Mouse (Mus musculus) cerebellum, adult 9-11 months (tissue): ENCODE measurements around the gene Cebpb.
A peak's percentile ranks its signal among the peaks of the same experiment; 100 is the strongest.
"Not testable (repeated sequence)": the region's sequence is repeated elsewhere in the genome, so short reads cannot be mapped to it uniquely, and the experiment has no call there.

Experiments
- DNase-seq: peaks from one replicate; pipeline ENCODE4 v3.0.0; 2022

Gene Cebpb

DNA sequence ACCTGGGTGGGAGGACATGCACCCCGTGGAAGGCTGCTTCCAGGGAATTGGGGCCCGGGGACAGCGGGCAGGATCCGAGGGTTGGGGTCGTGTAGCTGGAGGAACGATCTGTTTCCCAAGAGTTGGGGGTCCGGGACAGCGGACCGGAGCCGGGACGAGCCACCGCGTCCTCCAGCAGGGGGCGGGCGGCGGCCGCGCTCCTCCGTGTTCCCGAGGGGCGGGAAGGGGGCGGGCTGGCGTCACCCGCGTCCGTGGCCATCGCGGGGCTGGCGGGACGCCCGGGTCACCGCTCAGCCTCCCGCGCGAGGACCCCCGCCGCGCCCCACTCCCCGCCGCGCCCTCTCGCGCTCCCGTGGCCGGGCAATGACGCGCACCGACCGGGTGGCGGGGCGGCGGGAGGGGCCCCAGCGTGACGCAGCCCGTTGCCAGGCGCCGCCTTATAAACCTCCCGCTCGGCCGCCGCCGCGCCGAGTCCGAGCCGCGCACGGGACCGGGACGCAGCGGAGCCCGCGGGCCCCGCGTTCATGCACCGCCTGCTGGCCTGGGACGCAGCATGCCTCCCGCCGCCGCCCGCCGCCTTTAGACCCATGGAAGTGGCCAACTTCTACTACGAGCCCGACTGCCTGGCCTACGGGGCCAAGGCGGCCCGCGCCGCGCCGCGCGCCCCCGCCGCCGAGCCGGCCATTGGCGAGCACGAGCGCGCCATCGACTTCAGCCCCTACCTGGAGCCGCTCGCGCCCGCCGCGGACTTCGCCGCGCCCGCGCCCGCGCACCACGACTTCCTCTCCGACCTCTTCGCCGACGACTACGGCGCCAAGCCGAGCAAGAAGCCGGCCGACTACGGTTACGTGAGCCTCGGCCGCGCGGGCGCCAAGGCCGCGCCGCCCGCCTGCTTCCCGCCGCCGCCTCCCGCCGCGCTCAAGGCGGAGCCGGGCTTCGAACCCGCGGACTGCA lies at the start of gene Cebpb:
Cebpb (plus strand) TSS at position 418 of the 954 bp plus-strand sequence.
- DNase-seq, result peak; percentile 73

DNA sequence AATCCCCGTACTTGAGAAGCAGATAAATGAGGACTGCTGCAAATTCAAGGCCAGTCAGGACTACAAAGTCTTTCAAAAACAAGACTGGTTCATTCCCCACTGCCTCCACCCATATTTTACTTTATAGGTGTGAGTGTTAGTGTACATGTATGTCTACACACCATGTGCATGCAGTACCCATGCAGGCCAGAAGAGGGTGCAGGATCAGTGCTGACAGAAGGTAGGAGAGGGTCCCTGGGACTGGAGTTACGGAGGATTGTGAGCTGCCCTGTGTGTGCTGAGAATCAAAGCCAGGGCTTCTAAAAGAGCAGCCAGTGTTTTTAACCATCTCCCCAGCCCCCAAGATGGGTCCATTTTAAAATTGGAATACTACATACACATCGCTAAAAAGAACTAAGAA lies 48.4 kb upstream of the Cebpb start:
- no peak for DNase-seq

DNA sequence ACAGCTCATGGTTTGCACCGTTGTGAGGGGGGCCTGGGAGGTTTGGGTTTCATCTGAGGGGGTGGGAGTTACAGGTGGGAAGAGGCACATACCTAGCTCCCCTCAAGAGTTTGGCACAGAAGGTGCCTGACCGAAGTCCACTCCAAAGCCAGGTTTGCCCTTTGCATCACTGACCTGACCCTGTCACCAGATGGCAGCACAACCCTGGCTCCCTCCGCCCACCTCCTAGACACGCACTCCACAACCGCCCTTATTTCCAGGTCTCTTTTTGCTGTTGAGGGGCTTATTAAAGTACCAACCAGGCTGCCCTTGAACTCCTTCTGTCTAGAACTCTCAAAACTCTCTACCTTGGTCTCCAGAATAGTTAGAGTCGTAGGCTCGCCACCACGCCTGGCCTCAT lies 47.4 kb upstream of the Cebpb start:
- no peak for DNase-seq

DNA sequence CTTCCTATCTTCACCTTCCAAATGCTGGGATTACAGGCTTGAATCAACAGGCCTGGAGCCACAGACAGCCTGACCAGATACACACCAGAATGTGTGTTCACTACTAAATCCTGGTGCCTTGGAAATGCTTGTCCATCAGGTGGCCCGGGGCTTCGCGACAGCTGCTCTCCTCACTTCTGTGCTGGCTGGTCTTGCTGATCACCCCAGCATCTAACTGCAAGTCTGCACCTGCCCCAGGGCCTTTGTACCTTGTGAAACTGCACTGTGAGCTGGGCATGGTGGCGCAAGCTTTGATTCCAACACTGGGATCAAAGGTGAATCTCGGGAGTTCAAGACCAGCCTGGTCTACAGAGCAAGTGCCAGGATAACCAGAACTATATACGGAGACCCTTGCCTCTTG lies 46.6 kb upstream of the Cebpb start:
- DNase-seq, result no peak

DNA sequence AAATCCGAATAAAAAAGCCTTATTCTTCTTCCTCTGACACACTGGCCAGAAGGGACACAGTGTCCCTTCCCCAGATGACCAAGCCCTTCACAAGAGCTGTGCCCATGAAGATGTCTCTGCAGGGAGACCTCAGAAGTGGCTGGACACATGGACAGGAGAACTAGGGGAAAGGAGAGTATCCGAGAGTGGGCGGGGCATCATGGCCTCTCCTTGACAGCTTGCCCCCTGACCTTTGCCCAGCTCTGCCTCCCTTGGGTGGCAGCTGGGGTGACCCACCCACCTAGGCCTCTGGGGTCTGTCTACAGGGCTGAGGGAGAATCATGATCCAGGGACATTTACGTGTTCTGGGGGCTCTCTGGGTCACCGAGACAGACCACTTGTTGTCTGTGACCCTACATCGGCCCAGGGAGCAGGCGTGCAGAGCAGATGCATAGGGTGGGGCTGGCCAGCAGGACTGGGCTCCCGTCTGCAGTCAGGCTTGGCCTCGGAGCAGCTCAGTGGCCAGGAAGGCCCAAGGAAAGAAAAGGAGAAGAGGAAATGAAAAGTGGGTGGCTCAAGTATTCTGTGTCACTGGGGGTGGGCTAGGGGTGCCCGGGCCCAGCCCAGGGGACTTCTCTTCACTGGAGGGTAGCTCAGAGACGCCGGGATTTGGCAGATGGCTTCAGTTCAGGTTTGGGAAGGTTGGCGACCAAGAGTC lies 45.2 kb upstream of the Cebpb start:
- DNase-seq, result not testable (repeated sequence)

DNA sequence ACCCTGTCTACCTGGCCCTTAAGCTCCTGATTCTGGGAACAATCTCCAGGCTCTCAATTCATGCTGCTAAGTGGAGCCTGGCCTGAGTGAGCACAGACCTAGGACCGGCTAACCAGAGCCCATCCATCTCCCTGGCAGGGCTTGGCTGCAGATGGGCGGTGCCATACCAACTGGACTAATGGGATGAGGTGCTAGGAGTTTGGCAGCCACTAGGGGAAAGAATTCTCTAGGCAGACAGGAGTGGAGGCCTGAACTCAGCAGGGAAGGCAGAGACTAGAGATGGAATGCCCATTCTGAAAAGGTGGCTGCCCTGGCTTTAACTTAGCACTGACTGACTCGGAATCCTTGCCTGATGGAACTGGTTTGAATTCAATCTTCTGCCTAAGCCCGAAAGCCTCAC lies 42.3 kb upstream of the Cebpb start:
- no peak for DNase-seq

DNA sequence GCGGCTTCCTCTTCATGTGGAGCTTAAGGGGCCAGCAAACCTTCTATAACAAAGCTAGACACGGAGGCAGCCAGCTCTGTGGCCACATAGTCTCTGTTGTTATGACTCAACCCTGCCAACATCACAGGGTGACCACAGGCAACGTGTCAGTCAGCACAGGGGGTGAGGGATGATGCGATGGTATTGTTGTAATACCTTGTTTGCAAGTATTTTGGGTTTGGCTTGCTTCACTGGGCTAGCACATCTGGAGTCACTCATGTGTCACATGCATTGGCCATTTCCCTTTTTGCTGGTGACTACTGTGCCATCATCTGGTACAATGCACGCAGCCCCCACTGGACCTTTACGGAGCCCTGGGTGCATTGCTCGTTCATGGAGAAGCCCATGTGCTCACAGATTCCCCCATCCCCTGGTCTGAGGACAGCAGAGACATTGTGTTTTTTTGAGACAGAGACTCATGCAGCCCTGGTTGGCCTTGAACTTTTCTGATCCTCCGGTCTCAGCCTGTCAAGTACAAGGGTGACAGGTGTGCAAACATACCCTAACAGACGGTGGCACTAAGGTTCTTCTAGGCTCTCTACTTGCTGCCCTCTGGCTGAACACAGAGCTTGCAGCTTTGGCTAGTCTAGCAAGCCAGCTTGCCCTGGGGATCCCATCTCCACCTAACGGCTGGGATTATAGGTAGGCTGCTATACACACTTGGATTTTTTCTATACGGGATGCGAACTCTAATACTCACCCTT lies 39.3 kb upstream of the Cebpb start:
- DNase-seq, result no peak

DNA sequence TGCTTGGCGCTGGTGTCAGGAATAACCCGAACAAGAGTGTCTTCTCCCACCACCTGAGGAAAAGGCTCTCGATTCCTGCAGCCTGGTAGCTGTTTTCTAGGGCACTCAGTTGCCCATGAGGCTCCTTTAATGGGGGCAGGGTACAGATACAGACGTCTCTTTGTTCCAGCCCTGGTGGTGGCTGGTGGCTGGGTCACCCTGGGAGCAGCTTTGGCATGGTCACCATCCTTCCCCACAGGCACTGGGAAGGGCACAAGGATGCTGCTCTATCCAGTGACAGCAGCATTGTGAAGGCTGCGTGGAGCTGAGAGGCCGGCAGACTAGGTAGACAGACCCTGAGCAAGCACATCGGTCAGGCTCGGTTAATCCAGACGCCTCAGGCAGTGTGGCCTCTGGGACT lies 37.1 kb upstream of the Cebpb start:
- DNase-seq, result peak; percentile 51

DNA sequence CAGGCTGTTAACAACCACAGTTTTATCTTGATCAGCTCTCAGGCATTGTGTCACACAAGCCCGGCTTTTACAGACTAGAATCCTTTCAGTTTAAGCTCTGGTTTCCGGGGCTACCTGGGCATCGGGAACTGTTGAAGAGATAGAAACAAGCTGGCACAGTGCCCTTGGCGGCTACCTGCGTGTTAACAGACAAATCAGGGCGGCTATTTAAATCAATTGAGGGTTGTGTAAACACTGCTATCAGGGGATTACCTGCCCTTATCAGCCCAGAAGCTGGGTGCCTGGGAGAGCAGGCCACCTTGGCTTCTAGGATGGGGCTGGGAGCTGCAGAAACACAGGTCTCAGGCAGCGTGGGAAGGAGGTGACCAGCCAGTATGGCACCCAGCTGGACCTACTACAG lies 36.0 kb upstream of the Cebpb start:
- no peak for DNase-seq

DNA sequence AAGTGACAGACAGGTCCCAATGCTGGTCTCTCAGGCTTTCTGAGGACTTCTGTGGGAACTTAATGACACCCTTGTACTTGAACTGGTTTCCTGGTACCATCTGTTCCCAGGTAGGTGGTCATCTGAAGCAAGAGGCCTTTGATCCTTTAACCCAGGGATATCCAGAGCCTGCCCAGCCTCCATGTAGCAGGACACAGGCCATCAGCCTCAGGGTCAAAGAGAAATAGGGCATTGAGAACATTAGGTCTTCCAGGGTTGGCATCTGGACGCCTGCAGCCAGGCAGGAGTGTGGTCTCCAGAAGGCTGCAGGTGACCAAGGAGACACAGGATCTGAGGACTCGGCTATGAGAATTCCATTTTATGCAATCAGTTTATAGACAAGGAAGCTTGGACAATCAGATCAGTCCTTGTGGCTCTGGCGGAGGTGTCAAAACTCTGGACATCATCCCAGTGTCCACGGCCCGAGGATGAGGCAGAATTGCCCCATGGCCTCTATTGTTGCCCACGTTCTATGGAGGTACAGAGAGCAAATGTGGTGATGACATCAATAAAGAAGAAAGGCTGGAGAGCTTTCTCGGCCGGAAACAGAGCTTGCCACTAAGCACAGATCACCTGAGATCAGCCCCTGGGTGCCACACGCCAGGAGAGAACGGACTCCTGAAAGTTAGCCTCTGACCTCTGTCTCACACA lies 33.7 kb upstream of the Cebpb start:
- no peak for DNase-seq

DNA sequence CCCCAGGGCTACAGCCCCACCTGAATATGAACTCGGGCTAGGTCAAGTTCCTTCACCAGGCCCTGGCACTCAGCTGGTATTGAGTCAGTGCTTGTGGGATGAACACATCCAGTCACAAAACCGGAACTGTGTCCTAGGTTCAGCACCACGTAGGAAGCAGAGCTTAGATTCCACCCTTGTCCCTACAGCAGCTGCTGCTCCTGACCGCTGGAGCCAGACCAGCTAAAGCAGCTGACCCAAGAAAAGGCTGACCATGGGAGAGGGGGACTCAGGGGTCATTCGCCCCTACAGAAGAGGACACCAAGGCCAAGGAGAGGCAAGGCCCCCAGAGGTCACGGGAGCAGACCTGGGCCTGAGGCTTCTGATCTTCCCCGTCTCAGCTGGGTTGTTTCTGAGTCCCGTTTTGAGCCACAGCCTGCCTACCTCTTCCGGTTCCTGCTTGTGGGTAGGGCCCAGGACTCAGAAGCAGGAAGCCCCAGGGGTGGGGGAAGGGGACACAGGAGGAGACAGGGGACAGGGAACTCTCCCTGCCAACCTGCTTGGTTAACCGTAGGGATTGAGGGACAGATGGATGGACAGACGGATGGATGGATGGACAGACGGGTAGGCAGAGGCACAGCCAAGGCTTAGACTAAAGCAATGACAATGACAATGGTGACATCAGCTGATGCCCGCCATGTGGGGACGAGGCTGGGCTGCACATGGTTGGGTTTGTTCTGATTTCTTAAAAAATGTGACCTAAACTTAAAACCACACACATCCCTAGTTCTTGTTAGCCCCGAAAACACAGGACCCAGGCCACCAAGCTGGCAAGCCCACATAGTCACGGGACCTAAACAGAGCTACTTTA lies 31.9 kb upstream of the Cebpb start:
- no peak for DNase-seq

DNA sequence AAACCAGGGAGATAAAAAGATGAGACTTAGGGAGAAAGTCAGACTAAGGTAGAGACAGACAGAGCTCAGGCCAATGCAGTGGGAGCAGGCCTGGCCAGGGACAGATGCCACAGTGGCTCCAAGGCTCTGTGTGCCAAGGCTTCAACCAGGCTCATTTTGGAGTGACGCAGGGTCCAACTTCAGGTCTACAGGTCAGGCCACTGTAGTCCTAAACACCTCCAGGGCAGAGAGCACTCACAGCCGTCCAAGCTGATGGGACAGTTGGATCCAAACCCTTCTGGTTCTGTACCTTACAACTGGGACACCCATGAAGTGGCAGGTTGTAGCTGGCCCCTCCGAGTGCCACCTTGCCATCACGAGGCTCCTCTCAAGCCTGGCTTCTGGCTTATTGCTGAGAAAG lies 30.7 kb upstream of the Cebpb start:
- peak; percentile 19 for DNase-seq

DNA sequence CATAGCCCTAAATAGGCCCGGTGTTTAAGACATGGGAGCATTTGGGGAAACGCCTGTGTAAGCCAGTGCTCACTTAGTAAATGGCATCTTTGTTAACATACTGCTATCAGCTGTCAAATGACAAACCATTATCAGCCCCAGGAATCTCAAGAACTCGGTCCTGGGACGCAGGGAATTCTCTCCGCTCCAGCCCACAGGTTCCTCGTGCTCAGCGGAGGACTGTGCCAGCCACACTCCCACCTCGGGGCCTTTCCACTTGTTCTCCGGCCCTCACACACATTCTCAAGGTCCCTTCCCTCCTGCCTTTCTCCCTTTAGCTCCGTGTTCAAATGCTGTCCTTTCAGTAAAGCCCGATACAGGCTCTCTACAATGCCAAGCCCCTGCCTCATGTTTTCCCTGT lies 30.0 kb upstream of the Cebpb start:
- no peak for DNase-seq

DNA sequence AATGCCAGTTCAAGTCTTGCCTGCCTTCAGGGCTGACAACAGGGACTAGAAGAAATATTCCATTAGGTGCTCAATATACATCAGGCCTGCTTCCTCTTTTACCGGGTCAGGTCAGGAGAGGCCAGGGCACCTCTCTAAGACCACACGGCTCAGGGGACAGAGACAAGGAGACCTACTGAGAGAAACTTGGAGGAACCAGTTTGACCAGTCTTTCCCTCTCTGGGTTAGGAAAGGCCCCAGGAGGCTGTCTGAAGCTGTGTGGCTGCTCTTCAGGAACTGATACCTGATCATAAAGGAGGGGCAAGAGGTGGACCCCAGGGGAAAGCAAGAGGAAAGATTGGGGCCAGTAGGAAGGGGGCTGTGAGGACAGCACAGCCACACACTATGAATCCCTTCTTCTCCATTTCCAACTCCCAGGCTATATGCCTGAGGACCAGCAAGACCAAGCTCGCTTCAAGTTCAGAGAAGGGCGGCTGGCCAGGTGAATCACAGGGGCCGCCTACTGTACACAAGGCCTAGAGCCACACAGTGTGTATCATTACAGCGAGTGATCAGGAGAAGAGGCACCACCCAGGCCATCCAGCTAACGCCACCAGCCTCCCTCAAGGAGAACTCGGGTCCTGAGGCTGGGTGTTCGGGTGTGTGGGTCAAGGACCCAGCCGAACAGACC lies 29.4 kb upstream of the Cebpb start:
- DNase-seq, result peak; percentile 32

DNA sequence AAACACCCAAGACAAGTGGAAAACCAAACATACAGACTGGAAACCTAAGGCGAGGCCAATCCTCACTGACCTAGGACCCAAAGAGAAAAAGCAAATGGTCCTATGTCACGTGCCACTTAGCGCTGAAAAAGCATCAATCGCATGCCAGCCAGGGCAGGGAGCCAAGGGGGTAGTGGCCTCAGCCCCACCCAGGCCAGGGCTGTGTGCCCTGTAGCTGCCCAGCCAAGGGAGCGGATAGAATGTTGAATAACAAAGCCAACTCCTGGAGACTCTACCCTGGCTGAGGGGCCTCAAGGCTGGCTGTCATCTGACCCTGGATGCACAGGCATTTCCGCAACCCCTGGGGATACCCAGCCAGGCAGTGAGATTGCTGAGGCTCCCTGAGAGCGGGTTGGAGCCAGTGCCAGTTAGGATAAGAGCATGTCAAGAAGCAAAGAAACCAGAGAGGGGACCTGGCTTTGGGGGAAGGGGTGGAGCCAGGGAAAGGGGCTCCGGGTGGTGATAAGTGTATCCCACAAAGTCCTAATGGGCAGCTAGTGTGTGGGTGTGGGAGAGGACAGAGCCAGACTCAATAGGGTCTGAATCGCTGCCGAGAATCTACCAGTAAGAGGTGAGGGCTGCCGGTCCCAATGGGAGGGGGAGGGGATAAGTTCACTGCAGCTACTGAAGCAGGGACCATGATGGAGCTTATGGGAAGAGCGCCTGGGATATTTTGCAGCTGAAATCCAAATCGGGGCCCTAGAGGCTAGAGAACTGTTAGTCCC lies 28.7 kb upstream of the Cebpb start:
- peak; percentile 66 for DNase-seq

DNA sequence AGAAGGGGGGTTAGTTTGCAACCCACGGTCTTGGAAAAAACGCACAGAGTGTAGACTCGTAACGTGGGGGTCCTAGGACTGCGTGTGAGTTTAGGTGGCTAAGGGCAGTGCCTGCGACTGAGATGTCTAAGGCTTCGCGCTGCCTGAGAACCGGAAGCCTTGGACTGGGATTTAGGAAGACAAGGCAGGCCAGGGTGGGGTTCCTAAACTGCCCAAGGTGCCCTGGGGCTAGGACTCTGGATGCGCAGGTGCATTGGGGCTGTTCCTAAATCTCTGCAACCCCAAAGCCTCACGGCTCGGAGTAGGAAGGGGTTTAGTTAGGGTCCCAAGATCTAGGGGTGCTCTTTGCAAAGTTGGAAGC lies 28.1 kb upstream of the Cebpb start:
- DNase-seq, result peak; percentile 49

DNA sequence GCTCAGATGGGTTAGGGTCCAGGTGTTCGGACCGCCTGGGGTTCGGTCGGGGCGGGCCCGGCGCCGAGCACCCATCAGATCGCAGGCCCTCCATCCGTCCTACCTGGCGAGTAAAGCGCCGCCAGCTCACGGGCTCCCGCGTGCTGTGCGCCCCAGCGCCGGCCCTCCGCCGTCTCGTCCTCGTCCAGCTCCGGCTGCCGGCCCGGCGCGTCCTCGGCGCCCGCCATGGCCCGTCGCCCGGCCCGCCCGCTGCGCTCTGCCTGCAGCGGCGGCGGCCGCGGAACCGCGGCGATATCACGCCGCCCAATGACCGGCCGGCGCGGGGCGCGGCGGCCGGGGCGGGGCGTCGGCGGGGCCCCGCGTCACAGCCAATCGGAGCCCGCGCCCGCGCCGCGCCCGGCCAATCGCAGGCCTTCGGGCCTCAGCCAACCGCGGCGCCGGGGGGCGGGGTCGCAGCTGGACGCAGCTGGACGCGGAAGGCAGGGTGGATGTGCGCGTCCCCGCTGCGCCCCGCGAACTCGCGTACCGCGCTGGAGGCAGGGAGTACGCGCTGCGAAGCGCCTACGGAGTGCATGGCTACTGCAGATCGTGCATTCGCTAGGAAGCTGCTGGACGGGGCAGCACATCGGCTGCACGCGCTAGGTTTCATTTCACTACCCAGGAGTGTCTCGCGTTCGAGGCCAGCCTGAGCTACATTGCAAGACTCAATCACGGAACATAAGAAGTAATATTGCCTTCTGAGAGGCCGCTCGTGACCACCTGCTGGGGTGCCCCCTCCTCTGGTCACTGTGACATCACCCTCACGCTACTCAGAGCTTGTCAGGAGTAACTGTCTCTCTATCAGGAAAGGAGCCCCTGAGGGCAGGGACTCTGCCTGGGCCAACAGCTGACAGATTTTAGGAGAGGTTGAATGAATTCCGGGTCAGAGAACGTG lies 27.2 kb upstream of the Cebpb start, which contains the start of gene Gm20431:
Gm20431 (minus strand) TSS at position 227 of the 934 bp plus-strand sequence.
- DNase-seq, result peak; percentile 91

DNA sequence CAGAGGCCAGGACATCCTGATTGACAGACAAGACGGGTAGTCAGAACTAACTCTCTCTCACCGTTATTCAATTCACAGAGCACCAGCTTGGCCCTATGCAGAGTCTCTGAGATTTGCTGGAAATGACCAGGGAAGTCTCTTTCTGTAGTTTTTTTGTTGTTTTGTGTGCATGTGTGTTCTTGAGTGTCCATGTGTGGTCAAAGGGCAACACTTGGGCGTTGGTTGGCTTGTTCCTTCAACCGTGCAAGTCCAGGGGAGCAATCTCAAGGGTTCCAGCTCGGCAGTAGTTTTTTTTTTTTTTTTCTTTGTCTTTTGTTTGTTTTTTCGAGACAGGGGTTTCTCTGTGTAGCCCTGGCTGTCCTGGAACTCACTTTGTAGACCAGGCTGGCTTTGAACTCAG lies 26.0 kb upstream of the Cebpb start:
- no peak for DNase-seq

DNA sequence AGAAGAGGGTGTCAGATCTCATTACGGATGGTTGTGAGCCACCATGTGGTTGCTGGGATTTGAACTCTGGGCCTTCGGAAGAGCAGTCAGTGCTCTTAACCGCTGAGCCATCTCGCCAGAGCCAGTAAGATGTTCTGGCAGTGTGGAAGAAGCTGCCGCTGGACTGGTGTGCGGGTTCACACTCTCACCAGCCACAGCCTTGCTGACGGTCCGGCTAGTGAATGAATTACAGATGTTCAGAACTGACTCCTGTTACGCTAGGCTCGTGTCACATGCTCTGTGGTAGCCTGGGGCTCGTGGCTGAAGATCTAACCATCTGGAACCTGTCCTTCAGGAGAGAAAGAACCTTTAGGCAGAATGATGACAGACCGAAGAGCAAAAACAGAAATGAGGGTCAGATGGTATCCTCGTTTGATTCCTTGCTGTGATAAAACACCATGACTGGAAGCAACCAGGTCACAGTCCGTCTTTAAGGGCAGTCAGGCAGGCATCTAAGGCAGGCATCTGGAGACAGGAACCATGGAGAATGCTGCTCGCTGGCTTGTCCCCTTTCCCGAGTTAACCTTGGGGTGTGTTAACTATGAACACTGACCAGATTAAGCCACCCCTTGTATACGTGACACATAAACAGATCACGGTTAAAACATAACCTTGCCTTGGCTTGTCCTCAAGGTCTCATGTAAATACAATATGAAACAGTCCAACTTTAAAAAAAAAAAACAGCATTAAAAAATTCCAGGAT lies 22.6 kb upstream of the Cebpb start:
- DNase-seq, result no peak
